Mouse (Mus musculus) spleen, adult 12 weeks (tissue): ENCODE results near the gene Creb5.

Source experiments
- DNase-seq: peaks from one replicate; pipeline ENCODE4 v3.0.0; 2022; ENCODE audit warnings: low spot score

The Creb5 gene

GRCm38 (mm10) chr6:53706604-53707330 is 419.7 kb downstream of the Creb5 start:
- no peak for DNase-seq

GRCm38 (mm10) chr6:53707795-53708194 is 420.7 kb downstream of the Creb5 start:
- DNase-seq = no peak

GRCm38 (mm10) chr6:53709694-53710442 is 422.8 kb downstream of the Creb5 start:
- no peak for DNase-seq

- no peak for DNase-seq
Measured at GRCm38 (mm10) chr6:53710560-53710959, 423.5 kb downstream of the Creb5 start.

GRCm38 (mm10) chr6:53713152-53713551 is 426.1 kb downstream of the Creb5 start:
- DNase-seq = no peak

GRCm38 (mm10) chr6:53714908-53715321 is 427.8 kb downstream of the Creb5 start:
- DNase-seq = no peak

- DNase-seq = no peak
Measured at GRCm38 (mm10) chr6:53716013-53716412, 428.9 kb downstream of the Creb5 start.

GRCm38 (mm10) chr6:53720009-53720408 is 432.9 kb downstream of the Creb5 start:
- DNase-seq = no peak

- peak; percentile 17 for DNase-seq
Measured at GRCm38 (mm10) chr6:53721595-53721994, 434.5 kb downstream of the Creb5 start.

- DNase-seq = no peak
Measured at GRCm38 (mm10) chr6:53722694-53723093, 435.6 kb downstream of the Creb5 start.

GRCm38 (mm10) chr6:53730487-53730886 is 443.4 kb downstream of the Creb5 start:
- DNase-seq = no peak

GRCm38 (mm10) chr6:53730996-53731485 is 444.0 kb downstream of the Creb5 start:
- DNase-seq = no peak

GRCm38 (mm10) chr6:53733546-53733945 is 446.5 kb downstream of the Creb5 start:
- DNase-seq = no peak

GRCm38 (mm10) chr6:53733999-53734398 is 446.9 kb downstream of the Creb5 start:
- no peak for DNase-seq

- DNase-seq = no peak
Measured at GRCm38 (mm10) chr6:53735696-53736095, 448.6 kb downstream of the Creb5 start.

- no peak for DNase-seq
Measured at GRCm38 (mm10) chr6:53738206-53738605, 451.1 kb downstream of the Creb5 start.

- DNase-seq = no peak
Measured at GRCm38 (mm10) chr6:53741222-53741621, 454.2 kb downstream of the Creb5 start.
